Mouse (Mus musculus) limb, embryonic 13.5 days (tissue): ENCODE data around the gene Slc41a1. TPM values are rescaled to one million over a fixed set of nuclear protein-coding genes. Genes with fewer than 3 reads are reported as not detected.

Experiments
- ATAC-seq: fragments of 200-750 bp; cut with Nextera tagmentation; 2 replicates; pipeline ENCODE4 v1.8.0; 2017; ENCODE audit warnings: low read depth, moderate number of reproducible peaks, moderate TSS enrichment; ENCODE audit not compliant: low FRiP score
- H3K27ac ChIP-seq: fragments of 300-500 bp; sonication (generic); 2 replicates; pipeline ENCODE4 v1.5.1; 2015; ENCODE audit warnings: inconsistent platforms, mild to moderate bottlenecking, moderate library complexity
- H3K27me3 ChIP-seq: fragments of 300-500 bp; sonication (generic); 2 replicates; pipeline ENCODE4 v1.6.1; 2015; ENCODE audit warnings: mild to moderate bottlenecking, inconsistent platforms
- H3K36me3 ChIP-seq: fragments of 300-500 bp; sonication (generic); 2 replicates; pipeline ENCODE4 v1.6.1; 2015; ENCODE audit warnings: inconsistent platforms, mild to moderate bottlenecking, moderate library complexity
- H3K4me1 ChIP-seq: fragments of 300-500 bp; sonication (generic); 2 replicates; pipeline ENCODE4 v1.6.1; 2015; ENCODE audit warnings: inconsistent platforms
- H3K4me2 ChIP-seq: fragments of 300-500 bp; sonication (generic); replicated peaks from 2 replicates; pipeline ENCODE4 v1.6.1; 2015; ENCODE audit warnings: inconsistent platforms, mild to moderate bottlenecking, moderate library complexity
- H3K4me3 ChIP-seq: fragments of 300-500 bp; sonication (generic); 2 replicates; pipeline ENCODE4 v1.5.1; 2015; ENCODE audit warnings: moderate library complexity, mild to moderate bottlenecking, inconsistent platforms
- H3K9ac ChIP-seq: fragments of 300-500 bp; sonication (generic); 2 replicates; pipeline ENCODE4 v1.6.1; 2015; ENCODE audit warnings: mild to moderate bottlenecking, inconsistent platforms
- H3K9me3 ChIP-seq: fragments of 300-500 bp; sonication (generic); 2 replicates; pipeline ENCODE4 v1.6.1; 2016; ENCODE audit warnings: inconsistent platforms
- WGBS: fragments of 180-500 bp; shearing (Covaris S2); methylation state at CpG from one replicate; pipeline ENCODE4 v1.1.7; 2015; 5-methylcytosine and 5-hydroxymethylcytosine counted together
- polyA plus RNA-seq: library from polyadenylated mRNA; unstranded; fragments of >200 nt; fragmentation: Nextera tagmentation; extraction: Ambion mirVana; gene quantifications from 2 replicates; pipeline ENCODE4 v1.2.1, GENCODE M21; 2015

The Slc41a1 gene
- polyA plus RNA-seq, 1 experiment from 2014 or later = 17.0 TPM

DNA sequence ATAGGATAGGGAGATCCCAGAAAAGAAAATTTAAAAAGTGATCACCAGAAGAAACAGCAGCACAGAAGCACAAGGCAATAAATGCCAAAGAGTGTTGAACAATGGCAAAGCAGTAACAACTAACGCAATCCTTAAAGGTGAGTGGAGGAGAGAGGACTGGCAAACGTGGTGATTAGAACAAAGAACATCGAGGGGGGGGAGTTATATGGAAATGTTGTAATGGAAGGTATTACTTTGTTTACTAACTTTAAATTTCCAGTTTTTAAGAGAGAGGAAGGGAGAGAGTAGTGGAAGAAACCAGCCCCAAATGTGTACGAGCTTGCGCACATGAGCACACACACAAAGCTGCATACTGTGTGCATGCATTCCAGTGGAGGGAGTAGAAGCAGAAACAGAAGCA is 38.3 kb downstream of the Slc41a1 start:
- no peaks in the 10 kb centered on the region for H3K9me3 ChIP-seq
- H3K4me1 ChIP-seq = peaks cover 7% of the 10 kb centered on the region; the same call in 1 of the 2 replicates
- no peak overlapping the region for H3K4me2 ChIP-seq
- H3K36me3 ChIP-seq = no peaks in the 10 kb centered on the region
- no peak overlapping the region for H3K9ac ChIP-seq
- ATAC-seq = no peak
- H3K4me3 ChIP-seq = no peak overlapping the region
- H3K27me3 ChIP-seq = no peaks in the 10 kb centered on the region
- 72% methylated on average over 5 of the region's 5 CpGs for WGBS
- H3K27ac ChIP-seq = no peak overlapping the region

- 80% methylated on average over 6 of the region's 6 CpGs for WGBS
- Histone ChIP-seq H3K27ac (no peak overlapping the region), H3K9me3 (no peaks in the 10 kb centered on the region), H3K4me2 (peak overlapping the region; percentile 84; the same call in 1 of the 2 replicates), H3K36me3 (no peaks in the 10 kb centered on the region), H3K27me3 (no peaks in the 10 kb centered on the region), H3K4me1 (peaks cover 7% of the 10 kb centered on the region; the same call in 1 of the 2 replicates), H3K9ac (no peak overlapping the region), H3K4me3 (peak overlapping the region; percentile 61; the same call in 1 of the 2 replicates)
- no peak for ATAC-seq
These were observed 39.2 kb downstream of the Slc41a1 start for GRCm38 (mm10) chr1:131866304-131866999.

GRCm38 (mm10) chr1:131867093-131867945 is 40.0 kb downstream of the Slc41a1 start, which contains the start of gene Rab29:
Gene Rab29, plus strand, starts transcription at chr1:131867224.
- 2% methylated on average over 46 of the region's 46 CpGs for WGBS
- Histone ChIP-seq H3K9me3 (no peaks in the 10 kb centered on the region), H3K27ac (no peak within 1 kb of the TSS), H3K4me3 (peak within 1 kb of the TSS; percentile 61), H3K9ac (peak within 1 kb of the TSS; percentile 74), H3K27me3 (no peaks in the 10 kb centered on the region), H3K36me3 (no peaks in the 10 kb centered on the region), H3K4me1 (peaks cover 7% of the 10 kb centered on the region; the same call in 1 of the 2 replicates), H3K4me2 (peak within 1 kb of the TSS; percentile 84)
- ATAC-seq = peak; percentile 97

DNA sequence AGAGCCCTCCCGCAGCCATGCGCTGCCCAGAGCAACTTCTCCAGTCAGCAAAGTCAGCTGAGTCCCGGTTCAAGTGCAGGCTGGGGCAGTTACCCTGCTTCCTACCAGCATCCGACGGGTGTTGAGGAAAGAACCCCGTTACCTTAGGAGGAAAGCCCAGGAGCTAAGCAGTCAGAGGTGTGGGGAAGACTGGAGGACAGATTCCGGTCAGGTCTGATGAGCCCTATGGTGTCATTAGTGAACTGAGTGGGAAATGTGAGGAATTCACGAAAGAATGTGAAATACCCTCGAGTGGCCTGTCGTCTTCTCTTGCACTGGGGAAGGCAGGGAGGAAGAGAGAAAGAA is 40.6 kb downstream of the Slc41a1 start:
- ATAC-seq = no peak
- 20% methylated on average over 10 of the region's 10 CpGs for WGBS
- peak overlapping the region; percentile 84 for H3K4me2 ChIP-seq
- H3K9me3 ChIP-seq = no peaks in the 10 kb centered on the region
- H3K36me3 ChIP-seq = no peaks in the 10 kb centered on the region
- peak overlapping the region; percentile 74 for H3K9ac ChIP-seq
- no peaks in the 10 kb centered on the region for H3K27me3 ChIP-seq
- no peak overlapping the region for H3K27ac ChIP-seq
- peak overlapping the region; percentile 61 for H3K4me3 ChIP-seq
- H3K4me1 ChIP-seq = peaks cover 7% of the 10 kb centered on the region; the same call in 1 of the 2 replicates

GRCm38 (mm10) chr1:131869561-131869960 is 42.3 kb downstream of the Slc41a1 start:
- no peak for ATAC-seq
- Histone ChIP-seq H3K4me3 (no peak overlapping the region), H3K36me3 (no peaks in the 10 kb centered on the region), H3K27ac (no peak overlapping the region), H3K4me1 (peaks cover 7% of the 10 kb centered on the region; the same call in 1 of the 2 replicates), H3K9ac (no peak overlapping the region), H3K4me2 (no peak overlapping the region), H3K9me3 (no peaks in the 10 kb centered on the region), H3K27me3 (no peaks in the 10 kb centered on the region)
- 88% methylated on average over 2 of the region's 2 CpGs for WGBS

DNA sequence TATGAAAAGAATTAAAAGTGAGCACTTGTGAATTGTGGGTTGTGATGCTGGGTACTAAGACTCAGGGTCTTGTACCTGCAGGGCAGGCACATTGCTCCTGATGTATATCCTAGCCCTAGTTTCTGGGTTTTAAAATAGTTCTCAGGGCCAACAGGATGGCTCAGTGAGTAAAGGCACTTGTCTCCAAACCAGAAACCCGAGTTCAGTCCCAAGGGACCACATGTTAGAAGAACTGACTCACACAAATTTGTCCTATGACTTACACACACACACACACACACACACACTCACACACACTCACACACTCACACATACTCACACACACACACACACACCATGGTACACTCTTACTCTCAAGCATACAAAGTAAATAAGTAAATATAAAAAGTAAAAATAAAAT is 45.6 kb downstream of the Slc41a1 start:
- 47% methylated on average over 1 of the region's 1 CpGs for WGBS
- ATAC-seq = no peak
- no peaks in the 10 kb centered on the region for H3K36me3 ChIP-seq

GRCm38 (mm10) chr1:131879816-131880215 is 52.5 kb downstream of the Slc41a1 start:
- H3K27me3 ChIP-seq = no peaks in the 10 kb centered on the region
- no peak overlapping the region for H3K4me3 ChIP-seq
- 72% methylated on average over 2 of the region's 2 CpGs for WGBS
- H3K27ac ChIP-seq = no peak overlapping the region
- no peak overlapping the region for H3K4me2 ChIP-seq
- H3K4me1 ChIP-seq = no peaks in the 10 kb centered on the region
- H3K9me3 ChIP-seq = no peaks in the 10 kb centered on the region
- ATAC-seq = no peak
- no peaks in the 10 kb centered on the region for H3K36me3 ChIP-seq
- H3K9ac ChIP-seq = no peak overlapping the region

More for the DNA sequence above, 45.6 kb downstream of the Slc41a1 start:
- H3K9me3 ChIP-seq = no peaks in the 10 kb centered on the region
- no peak overlapping the region for H3K4me2 ChIP-seq
- no peak overlapping the region for H3K4me3 ChIP-seq
- H3K9ac ChIP-seq = no peak overlapping the region
- no peak overlapping the region for H3K27ac ChIP-seq
- no peaks in the 10 kb centered on the region for H3K27me3 ChIP-seq
- H3K4me1 ChIP-seq = peaks cover 4% of the 10 kb centered on the region; the same call in 1 of the 2 replicates

DNA sequence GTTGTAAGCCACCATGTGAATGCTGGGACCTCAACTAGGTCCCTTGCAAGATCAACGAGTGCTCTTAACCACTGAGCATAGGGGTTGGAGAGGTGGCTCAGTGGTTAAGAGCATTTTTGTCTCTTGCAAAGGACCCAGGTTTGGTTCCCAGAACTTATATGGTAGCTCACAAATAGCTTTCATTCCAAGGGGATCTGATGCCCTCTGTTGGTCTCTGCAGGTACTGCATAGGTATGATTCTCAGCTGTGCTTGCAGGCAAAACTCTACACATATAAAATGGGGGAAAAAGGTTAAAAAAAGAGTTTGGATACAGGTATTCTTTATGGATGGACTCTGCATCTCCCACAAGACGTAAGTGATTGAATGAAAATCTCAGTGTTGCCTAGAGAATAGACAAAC is 55.5 kb downstream of the Slc41a1 start:
- Histone ChIP-seq H3K9ac (no peak overlapping the region), H3K27ac (no peak overlapping the region), H3K9me3 (no peaks in the 10 kb centered on the region), H3K27me3 (no peaks in the 10 kb centered on the region), H3K4me1 (no peaks in the 10 kb centered on the region), H3K36me3 (no peaks in the 10 kb centered on the region), H3K4me3 (no peak overlapping the region), H3K4me2 (no peak overlapping the region)
- 60% methylated on average over 2 of the region's 2 CpGs for WGBS
- ATAC-seq = no peak

- H3K27ac ChIP-seq = no peak overlapping the region
- H3K4me1 ChIP-seq = no peaks in the 10 kb centered on the region
- H3K9me3 ChIP-seq = no peaks in the 10 kb centered on the region
- H3K4me3 ChIP-seq = no peak overlapping the region
- no peak for ATAC-seq
- no peak overlapping the region for H3K4me2 ChIP-seq
- H3K36me3 ChIP-seq = no peaks in the 10 kb centered on the region
- WGBS = 63% methylated on average over 2 of the region's 2 CpGs
- no peak overlapping the region for H3K9ac ChIP-seq
- H3K27me3 ChIP-seq = no peaks in the 10 kb centered on the region
These were observed 58.9 kb downstream of the Slc41a1 start for GRCm38 (mm10) chr1:131886173-131886572.

GRCm38 (mm10) chr1:131886641-131887040 is 59.3 kb downstream of the Slc41a1 start:
- H3K4me3 ChIP-seq = no peak overlapping the region
- no peaks in the 10 kb centered on the region for H3K4me1 ChIP-seq
- H3K4me2 ChIP-seq = no peak overlapping the region
- H3K27me3 ChIP-seq = no peaks in the 10 kb centered on the region
- WGBS = 80% methylated on average over 3 of the region's 3 CpGs
- H3K27ac ChIP-seq = no peak overlapping the region
- no peak overlapping the region for H3K9ac ChIP-seq
- H3K9me3 ChIP-seq = no peaks in the 10 kb centered on the region
- ATAC-seq = no peak
- no peaks in the 10 kb centered on the region for H3K36me3 ChIP-seq

DNA sequence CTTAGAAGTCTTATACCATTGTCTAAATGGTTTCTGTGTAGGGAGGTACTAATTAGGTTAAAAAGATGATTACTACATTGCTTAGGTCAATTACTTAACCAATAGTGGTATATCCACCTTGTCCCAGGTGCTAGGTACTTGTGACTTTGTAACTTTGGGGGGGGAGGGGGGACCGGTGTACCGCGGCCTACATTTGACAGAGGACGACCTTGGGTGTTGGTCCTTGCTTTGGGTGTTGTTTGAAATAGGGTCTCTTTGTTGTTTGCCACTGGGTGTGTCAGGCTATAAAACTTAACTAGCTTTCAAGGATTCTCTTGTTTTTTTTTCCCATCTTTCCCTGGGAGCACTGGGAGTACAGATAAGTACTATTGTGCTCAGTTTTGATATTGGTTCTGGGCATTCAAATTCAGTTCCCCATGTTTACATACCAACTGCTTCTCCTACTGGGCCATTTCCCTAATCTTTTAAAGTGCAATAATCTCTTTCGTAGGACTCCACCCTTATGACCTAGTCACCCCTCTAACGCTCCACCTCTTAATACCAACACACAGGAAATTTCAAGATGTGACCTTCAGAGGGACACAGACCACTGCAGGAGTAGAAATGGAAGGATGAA is 62.9 kb downstream of the Slc41a1 start:
- Histone ChIP-seq H3K4me3 (no peak overlapping the region), H3K4me2 (no peak overlapping the region), H3K27ac (no peak overlapping the region), H3K27me3 (no peaks in the 10 kb centered on the region), H3K9ac (no peak overlapping the region), H3K4me1 (no peaks in the 10 kb centered on the region), H3K9me3 (no peaks in the 10 kb centered on the region), H3K36me3 (no peaks in the 10 kb centered on the region)
- no peak for ATAC-seq
- 72% methylated on average over 6 of the region's 6 CpGs for WGBS

DNA sequence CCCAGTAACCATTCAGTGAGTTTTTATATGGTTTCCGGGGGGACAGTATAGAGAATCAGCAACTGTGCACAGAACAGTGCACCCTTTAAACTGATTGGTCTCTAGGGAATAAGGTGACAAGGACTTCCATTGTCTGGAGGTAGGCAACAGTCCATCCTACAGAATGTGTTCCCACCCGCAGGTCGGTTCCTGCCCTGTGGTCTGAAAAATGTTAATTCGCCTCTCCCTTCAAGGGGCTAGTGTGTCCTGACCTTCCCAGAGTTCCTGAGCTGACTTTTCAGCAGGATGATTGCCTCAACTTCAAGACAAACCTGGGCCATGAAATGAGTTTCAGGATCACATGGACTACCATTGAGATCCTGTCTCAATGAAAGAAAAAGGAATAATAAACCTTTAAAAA is 64.1 kb downstream of the Slc41a1 start:
- no peaks in the 10 kb centered on the region for H3K4me1 ChIP-seq
- H3K9ac ChIP-seq = no peak overlapping the region
- no peaks in the 10 kb centered on the region for H3K27me3 ChIP-seq
- no peak overlapping the region for H3K27ac ChIP-seq
- ATAC-seq = no peak
- no peaks in the 10 kb centered on the region for H3K36me3 ChIP-seq
- no peak overlapping the region for H3K4me2 ChIP-seq
- H3K9me3 ChIP-seq = no peaks in the 10 kb centered on the region
- no peak overlapping the region for H3K4me3 ChIP-seq
- WGBS = 74% methylated on average over 4 of the region's 4 CpGs
